Mouse (Mus musculus): ENCODE data around the gene Spsb1.

GRCm38 (mm10) chr4:149858097-149858496 is 96.7 kb downstream of the Spsb1 start:
- no peak for TF ChIP-seq POLR2A (IDR thresholded peaks at IDR 0.05; ENCODE audit: low read depth, low read length)
- no peak for TF ChIP-seq POLR2AphosphoS2 (IDR thresholded peaks at IDR 0.05; ENCODE audit: low read depth, low read length)
- TF ChIP-seq ZNF384 (IDR thresholded peaks at IDR 0.05; ENCODE audit: low read depth, low read length) = no peak
- no peak for TF ChIP-seq CTCF (conservative IDR thresholded peaks at IDR 0.05 in 1 of 2, IDR thresholded peaks at IDR 0.05 in 1 of 2; ENCODE audit: low read depth in 2 of 2, low read length in 2 of 2)
- TF ChIP-seq CHD2 (IDR thresholded peaks at IDR 0.05; ENCODE audit: low read length) = no peak
- TF ChIP-seq JUN (IDR thresholded peaks at IDR 0.05; ENCODE audit: insufficient read depth, low read depth, low read length) = no peak
